10 mouse cellular contexts compared by ENCODE assay signal in genomic region chr5:120409385-120410378, GRCm38 (mm10). TPM values are rescaled to one million over a fixed set of nuclear protein-coding genes. Genes with fewer than 3 reads are reported as not detected.
DNase-seq lines count a peak whose midpoint lies in the region; ATAC-seq lines count a peak whose summit lies in the region.
"Had no signal": no experiment of that assay in that cellular context is flagged by ENCODE, and none has a peak within 500 bp of the region (broad histone marks: within the 10 kb centered on the region; RNA-seq: fewer than 3 reads in every experiment).

No protein-coding gene starts in this region.

- H3K4me3 ChIP-seq in kidney, embryonic 15.5 days (replicated peaks) = peak overlapping the region; percentile 19
- H3K4me3 ChIP-seq in forebrain, embryonic 11.5 days (ENCODE audit: low read depth, low read length) = peak overlapping the region; percentile 19

- H3K27ac ChIP-seq in kidney, embryonic 15.5 days = no peak overlapping the region
- H3K27ac ChIP-seq in forebrain, embryonic 11.5 days (ENCODE audit: low read depth, low read length) = peak overlapping the region; percentile 79

- DNase-seq in kidney, adult 11 months = no peak
- peak; percentile 79 for DNase-seq in forebrain, embryonic 11.5 days (ENCODE audit: low spot score)
- DNase-seq in left cerebral cortex, adult 8-10 months (ENCODE audit: low spot score in 2 of 2) = peak; percentile 24 to 32
- peak; percentile 41 to 48 for DNase-seq in right cerebral cortex, adult 2 months (ENCODE audit: low spot score in 2 of 2)
- no peak for DNase-seq in lung, postnatal 14 days
- DNase-seq in MN1 (ENCODE audit: low spot score) = no peak
- no peak for DNase-seq in gastrocnemius, postnatal 4 days (ENCODE audit: low spot score in 2 of 2)

- H3K9me3 ChIP-seq in kidney, embryonic 15.5 days (replicated peaks) = no peaks in the 10 kb centered on the region; the same call in 1 of the 2 replicates
- H3K9me3 ChIP-seq in forebrain, embryonic 11.5 days (ENCODE audit: control insufficient read depth, low read length) = no peaks in the 10 kb centered on the region

- H3K9ac ChIP-seq in kidney, embryonic 15.5 days = no peak overlapping the region
- peak overlapping the region; percentile 46 for H3K9ac ChIP-seq in forebrain, embryonic 11.5 days (ENCODE audit: low read length)

- H3K4me2 ChIP-seq in kidney, embryonic 15.5 days = peak overlapping the region; percentile 43
- H3K4me2 ChIP-seq in forebrain, embryonic 11.5 days (ENCODE audit: low read depth, low read length, severe bottlenecking) = peak overlapping the region; percentile 61

- ATAC-seq in kidney, embryonic 15.5 days (replicated peaks; ENCODE audit: low FRiP score) = no peak
- ATAC-seq in forebrain, embryonic 11.5 days (replicated peaks; ENCODE audit: low FRiP score) = peak; percentile 87
- ATAC-seq: Patski had no signal

- no peaks in the 10 kb centered on the region for H3K36me3 ChIP-seq in kidney, embryonic 15.5 days
- H3K36me3 ChIP-seq in forebrain, embryonic 11.5 days (ENCODE audit: control insufficient read depth, insufficient read depth, low read length) = no peaks in the 10 kb centered on the region

- H3K4me1 ChIP-seq in kidney, embryonic 15.5 days = peaks cover 12% of the 10 kb centered on the region
- H3K4me1 ChIP-seq in forebrain, embryonic 11.5 days (replicated peaks; ENCODE audit: control insufficient read depth, insufficient read depth, low read length) = peaks cover 9% of the 10 kb centered on the region; the same call in 1 of the 2 replicates

- 1% methylated on average over 40 of the region's 41 CpGs for WGBS in kidney, embryonic 15.5 days
- 2% methylated on average over 41 of the region's 41 CpGs for WGBS in forebrain, embryonic 11.5 days

- H3K27me3 ChIP-seq in kidney, embryonic 15.5 days = peaks cover 67% of the 10 kb centered on the region
- peaks cover 4% of the 10 kb centered on the region; the same call in 1 of the 2 replicates for H3K27me3 ChIP-seq in forebrain, embryonic 11.5 days (ENCODE audit: control insufficient read depth, insufficient read depth, low read length)

RNA-seq across cellular contexts. Expression of gene Lhx5, which starts 21.8 kb away (rescaled TPM):
- polyA plus RNA-seq in kidney, embryonic 15.5 days (2015; fragmentation: Nextera tagmentation; extraction: Ambion mirVana) = not detected in 2 replicates
- polyA plus RNA-seq in forebrain, embryonic 11.5 days (2014; fragmentation: Nextera tagmentation; extraction: Ambion mirVana) = 22.7 and 25.2 TPM in 2 replicates
- under 1 TPM; 0.16 to 0.46 (median 0.34) TPM for total RNA-seq in left cerebral cortex, adult 8-10 months (2022)
- total RNA-seq in gastrocnemius, postnatal 4 days (2021) = not detected
- total RNA-seq: liver, adult 2 months had no signal
- polyA plus RNA-seq: liver, adult 2 months had no signal

Comparison
In these comparisons a context has a peak if more than half of its experiments do, and no peak if none do; other contexts are left out.
1. DNase-seq: peak in forebrain, embryonic 11.5 days (single experiment), left cerebral cortex, adult 8-10 months (2 of 2) and right cerebral cortex, adult 2 months (2 of 2); none in kidney, adult 11 months (single experiment), lung, postnatal 14 days (single experiment), MN1 (single experiment) and gastrocnemius, postnatal 4 days (0 of 2).